Mouse (Mus musculus) heart, embryonic 16.5 days (tissue): ENCODE results near the gene Atr. TPM values are rescaled to one million over a fixed set of nuclear protein-coding genes. Genes with fewer than 3 reads are reported as not detected.

ENCODE experiments used
- ATAC-seq: fragments of 200-750 bp; cut with Nextera tagmentation; replicated peaks from 2 replicates; pipeline ENCODE4 v1.8.0; 2017; ENCODE audit warnings: moderate number of reproducible peaks; ENCODE audit not compliant: insufficient read depth, low FRiP score; ENCODE audit errors: extremely low read depth
- H3K27ac ChIP-seq: fragments of 300-500 bp; sonication (generic); 2 replicates; pipeline ENCODE4 v1.5.1; 2014; ENCODE audit warnings: mild to moderate bottlenecking, low read length, control low read depth, moderate library complexity
- H3K27me3 ChIP-seq: fragments of 300-500 bp; sonication (generic); 2 replicates; pipeline ENCODE4 v1.6.1; 2014; ENCODE audit warnings: low read length, mixed read lengths; ENCODE audit not compliant: control insufficient read depth, insufficient read depth
- H3K36me3 ChIP-seq: fragments of 300-500 bp; sonication (generic); 2 replicates; pipeline ENCODE4 v1.6.1; 2014; ENCODE audit not compliant: control insufficient read depth, insufficient read depth
- H3K4me1 ChIP-seq: fragments of 300-500 bp; sonication (generic); 2 replicates; pipeline ENCODE4 v1.6.1; 2014; ENCODE audit warnings: low read length, mixed read lengths; ENCODE audit not compliant: control insufficient read depth, insufficient read depth
- H3K4me2 ChIP-seq: fragments of 300-500 bp; sonication (generic); 2 replicates; pipeline ENCODE4 v1.6.1; 2014; ENCODE audit warnings: low read depth, mild to moderate bottlenecking, control low read depth, low read length
- H3K4me3 ChIP-seq: fragments of 300-500 bp; sonication (generic); 2 replicates; pipeline ENCODE4 v1.5.1; 2014; ENCODE audit warnings: mild to moderate bottlenecking, control low read depth, low read length
- H3K9ac ChIP-seq: fragments of 300-500 bp; sonication (generic); 2 replicates; pipeline ENCODE4 v1.6.1; 2014; ENCODE audit warnings: low read length, control low read depth
- H3K9me3 ChIP-seq: fragments of 300-500 bp; sonication (generic); replicated peaks from 2 replicates; pipeline ENCODE4 v1.6.1; 2016; ENCODE audit warnings: low read length; ENCODE audit not compliant: control insufficient read depth
- WGBS: fragments of 180-500 bp; shearing (Covaris S2); extraction: QIAGEN DNeasy Blood & Tissue Kit; methylation state at CpG from one replicate; pipeline ENCODE4 v1.1.7; 2014; 5-methylcytosine and 5-hydroxymethylcytosine counted together
- polyA plus RNA-seq: library from polyadenylated mRNA; unstranded; fragments of >200 nt; fragmentation: Nextera tagmentation; extraction: Ambion mirVana; gene quantifications from 2 replicates; pipeline ENCODE4 v1.2.1, GENCODE M21; 2015

Atr gene
- polyA plus RNA-seq, 1 experiment from 2014 or later: 7.7 TPM

DNA sequence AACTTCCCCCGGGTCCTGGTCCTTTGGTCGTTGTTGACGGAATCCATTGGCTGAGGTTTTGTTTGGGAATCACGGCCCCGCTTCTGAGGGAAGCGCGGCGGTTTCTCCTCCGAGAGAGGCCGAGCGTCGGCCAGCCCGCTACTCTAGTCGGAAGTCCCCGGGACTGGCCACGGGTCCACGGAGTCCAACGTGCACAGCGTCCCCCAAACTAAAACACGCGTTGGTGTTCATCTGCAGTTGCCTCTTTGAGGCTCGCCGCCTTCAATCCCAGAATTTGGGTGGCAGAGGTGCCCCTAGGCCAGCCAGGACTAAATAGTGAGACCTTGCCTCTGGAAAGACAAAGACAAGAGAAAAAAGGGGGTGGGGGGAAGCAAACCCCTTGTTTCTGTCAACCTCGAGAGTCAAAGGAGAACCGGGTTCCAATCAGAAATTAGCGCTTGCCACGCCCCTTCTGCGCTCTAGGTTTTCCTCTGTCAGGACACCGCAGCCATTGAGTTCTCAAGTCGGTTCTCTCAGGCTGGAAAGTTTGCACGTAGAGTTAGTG lies 702 bp downstream of the Atr start:
- Histone ChIP-seq H3K4me3 (peak overlapping the region; percentile 94), H3K9me3 (no peaks in the 10 kb centered on the region), H3K9ac (peak overlapping the region; percentile 84), H3K4me2 (peak overlapping the region; percentile 98), H3K27ac (peak overlapping the region; percentile 76), H3K36me3 (0 out of 2 replicates have a peak, but pooled peaks cover 2% of the 10 kb centered on the region), H3K27me3 (no peaks in the 10 kb centered on the region), H3K4me1 (0 out of 2 replicates have a peak, but pooled peaks cover 2% of the 10 kb centered on the region)
- no peak; the same call in 1 of the 2 replicates for ATAC-seq
- under 1% methylated on average over 31 of the region's 31 CpGs for WGBS

- Histone ChIP-seq H3K4me1 (no peaks in the 10 kb centered on the region), H3K4me3 (no peak overlapping the region), H3K27ac (no peak overlapping the region), H3K9me3 (no peaks in the 10 kb centered on the region), H3K4me2 (no peak overlapping the region), H3K27me3 (no peaks in the 10 kb centered on the region), H3K36me3 (peaks cover 14% of the 10 kb centered on the region; the same call in 1 of the 2 replicates), H3K9ac (no peak overlapping the region)
- ATAC-seq: no peak
- WGBS: 88% methylated on average over 5 of the region's 5 CpGs
These were observed 20.8 kb downstream of the Atr start for GRCm38 (mm10) chr9:95878246-95878645.

- H3K9ac ChIP-seq: no peak overlapping the region
- no peak for ATAC-seq
- no peak overlapping the region for H3K27ac ChIP-seq
- WGBS: 83% methylated on average over 2 of the region's 2 CpGs
- H3K9me3 ChIP-seq: no peaks in the 10 kb centered on the region
- no peaks in the 10 kb centered on the region for H3K27me3 ChIP-seq
- no peaks in the 10 kb centered on the region for H3K4me1 ChIP-seq
- no peak overlapping the region for H3K4me3 ChIP-seq
- no peak overlapping the region for H3K4me2 ChIP-seq
- H3K36me3 ChIP-seq: peaks cover 16% of the 10 kb centered on the region
These were observed 25.4 kb downstream of the Atr start for GRCm38 (mm10) chr9:95882751-95883150.

- peaks cover 18% of the 10 kb centered on the region for H3K36me3 ChIP-seq
- H3K4me2 ChIP-seq: no peak overlapping the region
- no peak overlapping the region for H3K4me3 ChIP-seq
- WGBS: 38% methylated on average over 5 of the region's 5 CpGs
- no peak overlapping the region for H3K27ac ChIP-seq
- no peak overlapping the region for H3K9ac ChIP-seq
- H3K4me1 ChIP-seq: no peaks in the 10 kb centered on the region
- peaks cover 3% of the 10 kb centered on the region for H3K9me3 ChIP-seq
- H3K27me3 ChIP-seq: no peaks in the 10 kb centered on the region
- no peak for ATAC-seq
These were observed 40.0 kb downstream of the Atr start for GRCm38 (mm10) chr9:95897392-95897791.

- Histone ChIP-seq H3K9me3 (no peaks in the 10 kb centered on the region), H3K9ac (no peak overlapping the region), H3K4me2 (no peak overlapping the region), H3K4me3 (no peak overlapping the region), H3K4me1 (no peaks in the 10 kb centered on the region), H3K36me3 (peaks cover 11% of the 10 kb centered on the region), H3K27ac (no peak overlapping the region), H3K27me3 (no peaks in the 10 kb centered on the region)
- ATAC-seq: no peak
These were observed 75.5 kb downstream of the Atr start for GRCm38 (mm10) chr9:95932855-95933254.

DNA sequence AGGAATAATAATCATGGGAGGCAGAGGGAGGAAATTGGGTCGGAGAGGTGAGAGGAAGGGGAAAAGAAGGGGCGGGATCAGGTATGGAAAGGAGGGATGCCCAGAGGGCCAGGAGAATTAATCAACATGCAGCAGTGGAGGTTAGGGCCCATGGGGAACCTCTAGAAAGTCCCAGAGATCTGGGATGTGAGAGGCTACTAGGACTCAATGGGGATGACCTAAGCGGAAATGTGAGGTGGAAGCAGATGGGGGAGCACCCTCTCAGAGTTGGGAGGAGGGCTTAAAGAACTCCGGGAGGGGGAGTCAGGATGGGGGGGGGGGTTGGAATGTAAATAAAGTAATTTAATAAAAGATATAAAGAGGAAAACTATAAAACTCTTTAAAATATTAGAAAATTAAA lies 96.3 kb downstream of the Atr start:
- ATAC-seq: no peak
- H3K4me3 ChIP-seq: peak overlapping the region; percentile 98
- H3K36me3 ChIP-seq: no peaks in the 10 kb centered on the region
- H3K9ac ChIP-seq: peak overlapping the region; percentile 100
- H3K27ac ChIP-seq: no peak overlapping the region
- WGBS: 70% methylated on average over 4 of the region's 4 CpGs
- peak overlapping the region; percentile 87 for H3K4me2 ChIP-seq
- H3K4me1 ChIP-seq: peaks cover 6% of the 10 kb centered on the region
- H3K9me3 ChIP-seq: no peaks in the 10 kb centered on the region
- H3K27me3 ChIP-seq: no peaks in the 10 kb centered on the region

- peak; percentile 21; the same call in 1 of the 2 replicates for ATAC-seq
- Histone ChIP-seq H3K4me1 (peaks cover 6% of the 10 kb centered on the region), H3K9me3 (no peaks in the 10 kb centered on the region), H3K27me3 (no peaks in the 10 kb centered on the region), H3K4me3 (peak overlapping the region; percentile 98), H3K36me3 (no peaks in the 10 kb centered on the region), H3K9ac (peak overlapping the region; percentile 100), H3K27ac (peak overlapping the region; percentile 94), H3K4me2 (peak overlapping the region; percentile 87)
- 0% methylated on average over 7 of the region's 7 CpGs for WGBS
These were observed 96.8 kb downstream of the Atr start for GRCm38 (mm10) chr9:95954226-95954584.

GRCm38 (mm10) chr9:95954585-95955461 lies 97.4 kb downstream of the Atr start, which contains the start of gene Xrn1:
Gene Xrn1 (plus strand): TSS chr9:95954760.
- Histone ChIP-seq H3K27ac (peak within 1 kb of the TSS; percentile 94), H3K9ac (peak within 1 kb of the TSS; percentile 100), H3K4me1 (peaks cover 6% of the 10 kb centered on the region), H3K9me3 (no peaks in the 10 kb centered on the region), H3K4me2 (peak within 1 kb of the TSS; percentile 87), H3K27me3 (no peaks in the 10 kb centered on the region), H3K4me3 (peak within 1 kb of the TSS; percentile 98), H3K36me3 (no peaks in the 10 kb centered on the region)
- WGBS: under 1% methylated on average over 57 of the region's 57 CpGs
- ATAC-seq: peak; percentile 93

- Histone ChIP-seq H3K9ac (no peak overlapping the region), H3K36me3 (no peaks in the 10 kb centered on the region), H3K4me2 (no peak overlapping the region), H3K27ac (no peak overlapping the region), H3K9me3 (no peaks in the 10 kb centered on the region), H3K4me1 (peaks cover 6% of the 10 kb centered on the region), H3K27me3 (no peaks in the 10 kb centered on the region), H3K4me3 (no peak overlapping the region)
- ATAC-seq: no peak
- WGBS: 73% methylated on average over 2 of the region's 2 CpGs
These were observed 100.2 kb downstream of the Atr start for GRCm38 (mm10) chr9:95957611-95958010.
